Mouse (Mus musculus): ENCODE measurements around the gene Zfp870. TPM values are rescaled to one million over a fixed set of nuclear protein-coding genes. Genes with fewer than 3 reads are reported as not detected.

Gene Zfp870
- total RNA-seq, 1 experiment, result 9.5 TPM

GRCm38 (mm10) chr17:32880320-32881218 is 10.9 kb downstream of the Zfp870 start:
- H3K9ac ChIP-seq (ENCODE audit: insufficient read depth, low read depth, low read length, poor library complexity, severe bottlenecking), result no peak overlapping the region
- peaks cover 17% of the 10 kb centered on the region for H3K36me3 ChIP-seq (ENCODE audit: control insufficient read depth, insufficient read depth, low read length, poor library complexity, severe bottlenecking)
- DNase-seq (ENCODE audit: low read depth, low spot score), result no peak
- peak overlapping the region; percentile 99; the same call in 1 of the 2 replicates for H3K27ac ChIP-seq (ENCODE audit: insufficient read depth, low read depth, low read length, poor library complexity, severe bottlenecking)
- H3K4me1 ChIP-seq (ENCODE audit: control insufficient read depth in 2 of 2, insufficient read depth in 2 of 2, low read length in 2 of 2, poor library complexity in 1 of 2), result peaks cover 9 to 11% of the 10 kb centered on the region in 2 experiments; a peak in 3 of 4 replicates
- no peak for TF ChIP-seq ZNF384 (IDR thresholded peaks at IDR 0.05; ENCODE audit: low read depth, low read length)
- in situ Hi-C loops (cut with MboI; ENCODE audit: low sequenced_read_pairs in 2 of 2, unreplicated experiment in 2 of 2), result no loop called here
- H3K9me3 ChIP-seq (ENCODE audit: control insufficient read depth, insufficient read depth, low read depth, low read length), result no peaks in the 10 kb centered on the region
- H3K4me3 ChIP-seq (ENCODE audit: insufficient read depth in 1 of 2, low read depth in 1 of 2, low read length in 2 of 2, poor library complexity in 1 of 2, severe bottlenecking in 1 of 2), result no peak overlapping the region

GRCm38 (mm10) chr17:32878773-32879172 is 12.7 kb downstream of the Zfp870 start:
- H3K4me1 ChIP-seq (ENCODE audit: control insufficient read depth in 2 of 2, insufficient read depth in 2 of 2, low read length in 2 of 2, poor library complexity in 1 of 2), result peaks cover 9 to 14% of the 10 kb centered on the region in 2 experiments
- in situ Hi-C loops (cut with MboI; ENCODE audit: low sequenced_read_pairs in 2 of 2, unreplicated experiment in 2 of 2), result no loop called here
- peak overlapping the region; percentile 99 for H3K27ac ChIP-seq (ENCODE audit: insufficient read depth, low read depth, low read length, poor library complexity, severe bottlenecking)
- H3K9me3 ChIP-seq (ENCODE audit: control insufficient read depth, insufficient read depth, low read depth, low read length), result no peaks in the 10 kb centered on the region
- TF ChIP-seq ZNF384 (IDR thresholded peaks at IDR 0.05; ENCODE audit: low read depth, low read length) (no peak), ZC3H11A (IDR thresholded peaks at IDR 0.05; ENCODE audit: borderline replicate concordance, low read depth, low read length) (no peak), CHD2 (IDR thresholded peaks at IDR 0.05; ENCODE audit: low read depth, low read length) (no peak), HCFC1 (IDR thresholded peaks at IDR 0.05; ENCODE audit: borderline replicate concordance, insufficient read depth, low read length) (no peak), MAFK (IDR thresholded peaks at IDR 0.05; ENCODE audit: insufficient read depth, low read depth, low read length) (no peak)
- DNase-seq (ENCODE audit: low read depth, low spot score), result no peak
- H3K4me3 ChIP-seq (ENCODE audit: insufficient read depth in 1 of 2, low read depth in 1 of 2, low read length in 2 of 2, poor library complexity in 1 of 2, severe bottlenecking in 1 of 2), result peak overlapping the region; percentile 63 to 79; a peak in 1 of 4 replicates
- peaks cover 11% of the 10 kb centered on the region for H3K36me3 ChIP-seq (ENCODE audit: control insufficient read depth, insufficient read depth, low read length, poor library complexity, severe bottlenecking)
- H3K9ac ChIP-seq (ENCODE audit: insufficient read depth, low read depth, low read length, poor library complexity, severe bottlenecking), result peak overlapping the region; percentile 73; the same call in 1 of the 2 replicates

DNA sequence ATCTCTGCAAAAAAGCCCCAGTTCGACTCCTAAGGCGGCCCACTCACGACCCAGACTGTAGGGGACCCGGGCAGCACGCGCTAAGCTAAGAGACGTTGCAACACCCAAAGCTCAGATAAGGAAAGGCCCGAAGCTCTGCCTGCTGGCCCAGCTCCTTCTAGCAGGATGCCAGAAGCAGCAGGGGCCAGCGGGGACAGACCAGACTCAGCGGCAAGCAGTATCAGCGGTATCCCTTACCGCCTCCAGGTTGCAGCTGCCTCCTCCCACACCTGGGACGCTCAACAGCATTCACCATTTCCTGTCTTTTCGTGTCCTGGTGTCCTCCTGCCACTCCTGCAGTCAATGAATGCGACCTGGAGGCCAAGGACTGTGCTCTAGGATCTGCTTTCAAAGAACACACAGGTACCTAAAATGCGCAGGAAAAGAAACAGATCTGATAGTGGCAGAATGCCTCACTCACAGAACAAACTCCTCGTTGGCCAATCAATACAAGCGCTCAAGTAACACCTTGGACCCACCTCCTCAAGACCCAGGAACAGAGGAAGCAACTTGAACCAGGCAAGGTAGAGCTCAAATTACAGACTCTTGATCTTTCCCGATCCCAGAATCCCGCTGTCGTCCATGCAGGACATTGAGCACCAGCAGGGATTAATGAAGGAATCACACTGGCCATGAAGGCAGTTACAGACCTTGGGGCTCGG is 13.8 kb downstream of the Zfp870 start:
- H3K36me3 ChIP-seq (ENCODE audit: control insufficient read depth, insufficient read depth, low read length, poor library complexity, severe bottlenecking), result peaks cover 3% of the 10 kb centered on the region
- DNase-seq (ENCODE audit: low read depth, low spot score), result no peak
- peak overlapping the region; percentile 63 to 79 for H3K4me3 ChIP-seq (ENCODE audit: insufficient read depth in 1 of 2, low read depth in 1 of 2, low read length in 2 of 2, poor library complexity in 1 of 2, severe bottlenecking in 1 of 2)
- H3K4me1 ChIP-seq (ENCODE audit: control insufficient read depth in 2 of 2, insufficient read depth in 2 of 2, low read length in 2 of 2, poor library complexity in 1 of 2), result peaks cover 9 to 14% of the 10 kb centered on the region in 2 experiments
- in situ Hi-C loops (cut with MboI; ENCODE audit: low sequenced_read_pairs in 2 of 2, unreplicated experiment in 2 of 2), result no loop called here
- no peak for TF ChIP-seq CHD2 (IDR thresholded peaks at IDR 0.05; ENCODE audit: low read depth, low read length)
- TF ChIP-seq HCFC1 (IDR thresholded peaks at IDR 0.05; ENCODE audit: borderline replicate concordance, insufficient read depth, low read length), result 0 out of 2 replicates have a peak, but pooled peaks have one; percentile 9
- H3K9me3 ChIP-seq (ENCODE audit: control insufficient read depth, insufficient read depth, low read depth, low read length), result no peaks in the 10 kb centered on the region
- H3K27ac ChIP-seq (ENCODE audit: insufficient read depth, low read depth, low read length, poor library complexity, severe bottlenecking), result peak overlapping the region; percentile 99
- peak overlapping the region; percentile 65 for H3K9ac ChIP-seq (ENCODE audit: insufficient read depth, low read depth, low read length, poor library complexity, severe bottlenecking)

DNA sequence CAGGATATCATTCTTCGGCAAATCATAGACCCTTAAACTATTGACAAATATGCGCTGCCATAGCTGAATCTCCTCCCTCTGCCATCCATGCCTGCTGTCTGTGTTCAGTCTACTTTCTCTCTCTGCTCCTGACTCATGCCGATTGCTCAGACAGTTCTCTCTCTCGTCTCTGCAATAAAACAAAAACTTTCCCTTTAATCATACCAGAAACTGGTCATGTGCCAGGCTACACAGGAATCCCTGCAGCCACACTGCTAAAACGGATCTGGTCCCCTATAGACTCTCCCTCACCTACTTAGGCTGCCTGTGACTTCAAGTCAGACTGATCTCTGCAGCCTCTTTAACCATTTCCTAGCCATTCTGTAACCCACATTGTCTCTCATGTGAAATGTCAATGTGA is 18.7 kb downstream of the Zfp870 start:
- H3K9ac ChIP-seq (ENCODE audit: insufficient read depth, low read depth, low read length, poor library complexity, severe bottlenecking), result no peak overlapping the region
- no peaks in the 10 kb centered on the region for H3K9me3 ChIP-seq (ENCODE audit: control insufficient read depth, insufficient read depth, low read depth, low read length)
- DNase-seq (ENCODE audit: low read depth, low spot score), result no peak
- TF ChIP-seq CHD2 (IDR thresholded peaks at IDR 0.05; ENCODE audit: low read depth, low read length) (no peak), HCFC1 (IDR thresholded peaks at IDR 0.05; ENCODE audit: borderline replicate concordance, insufficient read depth, low read length) (no peak)
- H3K27ac ChIP-seq (ENCODE audit: insufficient read depth, low read depth, low read length, poor library complexity, severe bottlenecking), result peak overlapping the region; percentile 6; the same call in 1 of the 2 replicates
- H3K4me1 ChIP-seq (ENCODE audit: control insufficient read depth in 2 of 2, insufficient read depth in 2 of 2, low read length in 2 of 2, poor library complexity in 1 of 2), result peaks cover 0 to 3% of the 10 kb centered on the region in 2 experiments; a peak in 1 of 4 replicates
- H3K4me3 ChIP-seq (ENCODE audit: insufficient read depth in 1 of 2, low read depth in 1 of 2, low read length in 2 of 2, poor library complexity in 1 of 2, severe bottlenecking in 1 of 2), result peak overlapping the region in 1 of 2 experiments; percentile 10; a peak in 1 of 4 replicates
- no peaks in the 10 kb centered on the region; the same call in 1 of the 2 replicates for H3K36me3 ChIP-seq (ENCODE audit: control insufficient read depth, insufficient read depth, low read length, poor library complexity, severe bottlenecking)
- in situ Hi-C loops (cut with MboI; ENCODE audit: low sequenced_read_pairs in 2 of 2, unreplicated experiment in 2 of 2), result no loop called here
